Mouse (Mus musculus) myocyte (in vitro differentiated cells): ENCODE measurements around the gene Myo15. TPM values are rescaled to one million over a fixed set of nuclear protein-coding genes. Genes with fewer than 3 reads are reported as not detected.

Source experiments
- H3K27me3 ChIP-seq: one replicate; pipeline ENCODE4 v1.6.1; 2011; ENCODE audit not compliant: control insufficient read depth, insufficient read depth, insufficient read length
- H3K36me3 ChIP-seq: one replicate; pipeline ENCODE4 v1.6.1; 2011; ENCODE audit not compliant: control insufficient read depth, insufficient read depth
- H3K4me2 ChIP-seq: one replicate; pipeline ENCODE4 v1.6.1; 2011; ENCODE audit warnings: low read depth, control low read depth
- H3K4me3 ChIP-seq: one replicate; pipeline ENCODE4 v1.5.1; 2011; ENCODE audit warnings: mild to moderate bottlenecking, control low read depth, moderate library complexity
- H3K79me2 ChIP-seq: one replicate; pipeline ENCODE4 v1.6.1; 2011; ENCODE audit not compliant: control insufficient read depth, insufficient read depth
- H3ac ChIP-seq: one replicate; pipeline ENCODE4 v1.6.1; 2011; ENCODE audit not compliant: control insufficient read depth, insufficient read length
- CEBPB ChIP-seq: IDR thresholded peaks from 2 replicates; pipeline ENCODE4 v1.6.1; 2011; ENCODE audit warnings: mild to moderate bottlenecking, moderate library complexity; ENCODE audit not compliant: poor library complexity, insufficient read depth, severe bottlenecking
- E2F4 ChIP-seq: IDR thresholded peaks from one replicate; pipeline ENCODE4 v1.6.1; 2011; ENCODE audit warnings: mild to moderate bottlenecking, control low read depth, moderate library complexity; ENCODE audit not compliant: insufficient read depth
- MAX ChIP-seq: IDR thresholded peaks from one replicate; pipeline ENCODE4 v1.6.1; 2011; ENCODE audit warnings: low read depth, mild to moderate bottlenecking, control low read depth
- MYOD1 ChIP-seq, 3 experiments: IDR thresholded peaks; one replicate each; pipeline ENCODE4 v1.6.1; 2011; ENCODE audit warnings: control low read depth in 2 of 3, low read depth in 2 of 3, mild to moderate bottlenecking in 2 of 3, moderate library complexity in 1 of 3; ENCODE audit not compliant: insufficient read length in 2 of 3, control insufficient read depth in 1 of 3
- MYOG ChIP-seq, 3 experiments: IDR thresholded peaks; one replicate each; pipeline ENCODE4 v1.6.1; 2011; ENCODE audit warnings: control low read depth in 2 of 3, low read depth in 2 of 3, mild to moderate bottlenecking in 2 of 3; ENCODE audit not compliant: insufficient read length in 2 of 3, control insufficient read depth in 1 of 3, insufficient read depth in 1 of 3
- POLR2A ChIP-seq: IDR thresholded peaks from one replicate; pipeline ENCODE4 v1.6.1; 2011; ENCODE audit warnings: low read depth, mild to moderate bottlenecking, control low read depth, moderate library complexity; ENCODE audit not compliant: insufficient read length
- POLR2AphosphoS2 ChIP-seq: IDR thresholded peaks from one replicate; pipeline ENCODE4 v1.6.1; 2011; ENCODE audit warnings: low read depth, control low read depth; ENCODE audit not compliant: insufficient read length
- REST ChIP-seq: IDR thresholded peaks from one replicate; pipeline ENCODE4 v1.6.1; 2011; ENCODE audit warnings: mild to moderate bottlenecking, control low read depth, moderate library complexity; ENCODE audit not compliant: insufficient read depth, insufficient read length
- SRF ChIP-seq: IDR thresholded peaks from one replicate; pipeline ENCODE4 v1.6.1; 2011; ENCODE audit warnings: low read depth; ENCODE audit not compliant: control insufficient read depth, insufficient read length
- TCF12 ChIP-seq: IDR thresholded peaks from one replicate; pipeline ENCODE4 v1.6.1; 2011; ENCODE audit warnings: mild to moderate bottlenecking, control low read depth; ENCODE audit not compliant: poor library complexity, insufficient read depth, severe bottlenecking
- TCF3 ChIP-seq: IDR thresholded peaks from one replicate; pipeline ENCODE4 v1.6.1; 2011; ENCODE audit warnings: low read depth, control low read depth; ENCODE audit not compliant: insufficient read length
- USF1 ChIP-seq: IDR thresholded peaks from one replicate; pipeline ENCODE4 v1.6.1; 2011; ENCODE audit warnings: low read depth, mild to moderate bottlenecking, control low read depth, moderate library complexity
- polyA plus RNA-seq: library from polyadenylated mRNA; unstranded; fragments of >200 nt; fragmentation: generic; extraction: Trizol; gene quantifications from one replicate; pipeline ENCODE4 v1.2.1, GENCODE M21; 2012; ENCODE audit warnings: missing spikeins

Gene Myo15
- polyA plus RNA-seq, 1 experiment: not detected

DNA sequence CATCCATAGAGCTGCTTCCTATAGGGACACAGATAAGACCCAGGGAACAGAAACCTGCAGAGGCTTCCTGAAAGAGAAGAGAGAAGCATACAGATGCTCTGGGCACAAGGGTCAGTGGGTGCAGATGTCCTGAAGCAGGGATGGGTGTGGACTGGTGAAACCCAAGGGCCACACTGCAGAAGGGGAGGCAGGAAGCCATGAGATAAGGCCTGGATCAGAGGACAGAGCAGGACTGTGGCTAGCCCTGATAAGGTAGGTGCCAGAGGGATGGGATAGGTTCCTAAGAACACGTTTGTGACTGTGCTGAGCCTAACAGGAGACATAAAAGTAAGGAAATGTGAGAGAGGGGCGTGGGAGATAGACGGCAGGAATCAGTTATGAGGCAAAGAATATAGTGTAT, 17.1 kb downstream of the Myo15 start:
- Histone ChIP-seq H3ac (no peak overlapping the region), H3K79me2 (no peaks in the 10 kb centered on the region), H3K4me2 (no peak overlapping the region), H3K27me3 (peaks cover 69% of the 10 kb centered on the region), H3K4me3 (no peak overlapping the region), H3K36me3 (no peaks in the 10 kb centered on the region)
- no peak for TF ChIP-seq MYOD1 (IDR thresholded peaks at IDR 0.05; ENCODE audit: control insufficient read depth in 1 of 3, insufficient read length in 2 of 3, low read depth in 2 of 3)
- TF ChIP-seq REST: no peak
- no peak for TF ChIP-seq TCF3
- TF ChIP-seq MYOG (IDR thresholded peaks at IDR 0.05; ENCODE audit: control insufficient read depth in 1 of 3, insufficient read depth in 1 of 3, insufficient read length in 2 of 3, low read depth in 2 of 3): no peak
- no peak for TF ChIP-seq TCF12
- no peak for TF ChIP-seq E2F4
- no peak for TF ChIP-seq POLR2AphosphoS2
- TF ChIP-seq POLR2A: no peak
- TF ChIP-seq USF1: no peak
- TF ChIP-seq CEBPB: no peak
- TF ChIP-seq SRF: no peak
- TF ChIP-seq MAX: no peak

DNA sequence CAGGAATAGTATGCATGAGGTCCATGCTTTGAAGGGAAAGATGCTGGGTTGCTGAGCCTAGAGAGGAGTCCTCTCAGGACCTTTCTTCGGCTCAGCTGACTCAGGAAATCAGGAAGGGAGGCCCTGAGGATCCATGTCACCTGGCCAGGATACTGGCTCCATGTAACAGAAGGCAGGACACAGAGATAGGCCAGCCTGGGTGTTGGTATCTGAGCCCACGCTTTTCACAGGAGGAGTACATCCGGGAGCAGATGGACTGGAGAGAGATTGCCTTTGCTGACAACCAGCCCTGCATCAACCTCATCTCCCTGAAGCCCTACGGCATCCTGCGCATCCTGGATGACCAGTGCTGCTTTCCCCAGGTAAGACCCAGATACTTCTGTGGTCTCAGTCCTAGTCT, 23.6 kb downstream of the Myo15 start:
- Histone ChIP-seq H3K27me3 (peaks cover 79% of the 10 kb centered on the region), H3K79me2 (no peaks in the 10 kb centered on the region)
- TF ChIP-seq SRF (no peak), MYOD1 (IDR thresholded peaks at IDR 0.05; ENCODE audit: control insufficient read depth in 1 of 3, insufficient read length in 2 of 3, low read depth in 2 of 3) (no peak), POLR2A (no peak), TCF12 (no peak), MAX (no peak), TCF3 (no peak), CEBPB (no peak), REST (no peak), POLR2AphosphoS2 (no peak), E2F4 (no peak), USF1 (no peak), MYOG (IDR thresholded peaks at IDR 0.05; ENCODE audit: control insufficient read depth in 1 of 3, insufficient read depth in 1 of 3, insufficient read length in 2 of 3, low read depth in 2 of 3) (no peak)

DNA sequence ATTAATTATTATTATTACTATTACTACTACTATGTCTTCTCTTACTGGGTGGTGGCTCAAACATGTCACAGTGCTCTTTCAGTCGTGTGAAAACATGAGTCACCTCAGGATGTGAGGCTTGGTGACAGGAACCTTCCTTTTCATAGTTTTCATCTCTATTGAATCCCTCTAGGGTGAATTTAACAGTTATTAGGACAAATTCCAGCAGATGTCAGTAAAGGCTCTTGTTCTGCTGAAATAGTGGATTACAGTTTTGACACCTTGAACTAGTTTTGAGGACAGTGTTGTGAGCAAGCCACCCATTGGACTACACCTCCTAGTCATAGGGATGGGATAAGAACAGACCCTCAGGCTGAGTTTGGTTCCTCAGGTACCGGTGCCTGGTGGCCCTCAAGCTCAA, 26.6 kb downstream of the Myo15 start:
- Histone ChIP-seq H3K4me3 (no peak overlapping the region), H3K36me3 (no peaks in the 10 kb centered on the region), H3K79me2 (no peaks in the 10 kb centered on the region), H3K27me3 (peaks cover 76% of the 10 kb centered on the region), H3ac (no peak overlapping the region), H3K4me2 (no peak overlapping the region)
- TF ChIP-seq TCF12 (no peak), TCF3 (no peak), POLR2A (no peak), REST (no peak), POLR2AphosphoS2 (no peak), MAX (no peak), SRF (no peak), CEBPB (no peak), USF1 (no peak), E2F4 (no peak), MYOG (IDR thresholded peaks at IDR 0.05; ENCODE audit: control insufficient read depth in 1 of 3, insufficient read depth in 1 of 3, insufficient read length in 2 of 3, low read depth in 2 of 3) (no peak), MYOD1 (IDR thresholded peaks at IDR 0.05; ENCODE audit: control insufficient read depth in 1 of 3, insufficient read length in 2 of 3, low read depth in 2 of 3) (no peak)

More for the DNA sequence above, 23.6 kb downstream of the Myo15 start:
- Histone ChIP-seq H3K4me2 (no peak overlapping the region), H3K36me3 (no peaks in the 10 kb centered on the region), H3ac (no peak overlapping the region), H3K4me3 (no peak overlapping the region)

- no peak overlapping the region for H3K4me2 ChIP-seq
- H3K27me3 ChIP-seq: peaks cover 70% of the 10 kb centered on the region
- H3ac ChIP-seq: no peak overlapping the region
- H3K79me2 ChIP-seq: no peaks in the 10 kb centered on the region
- H3K36me3 ChIP-seq: no peaks in the 10 kb centered on the region
- no peak for TF ChIP-seq TCF12
- no peak for TF ChIP-seq SRF
- TF ChIP-seq E2F4: no peak
- no peak for TF ChIP-seq CEBPB
- H3K4me3 ChIP-seq: no peak overlapping the region
Observed at GRCm38 (mm10) chr11:60507281-60507680, 38.1 kb downstream of the Myo15 start.

- Histone ChIP-seq H3K27me3 (peaks cover 58% of the 10 kb centered on the region), H3K4me3 (no peak overlapping the region), H3K79me2 (no peaks in the 10 kb centered on the region), H3K36me3 (no peaks in the 10 kb centered on the region), H3ac (no peak overlapping the region), H3K4me2 (no peak overlapping the region)
- TF ChIP-seq SRF (no peak), REST (no peak)
Observed at GRCm38 (mm10) chr11:60508950-60509349, 39.8 kb downstream of the Myo15 start.
